Mouse (Mus musculus) forebrain, embryonic 14.5 days (tissue): Measurements from ENCODE around the gene Zfp449. TPM values are rescaled to one million over a fixed set of nuclear protein-coding genes. Genes with fewer than 3 reads are reported as not detected.

Experiments
- ATAC-seq: fragments of 200-750 bp; cut with Nextera tagmentation; 2 replicates; pipeline ENCODE4 v1.8.0; 2017; ENCODE audit warnings: mild to moderate bottlenecking, moderate library complexity
- DNase-seq: peaks from one replicate; pipeline ENCODE4 v3.0.0-alpha.2; 2015; ENCODE audit warnings: low spot score
- H3K27ac ChIP-seq: fragments of 300-500 bp; sonication (generic); 2 replicates; pipeline ENCODE4 v1.5.1; 2014; ENCODE audit warnings: low read depth, mild to moderate bottlenecking, control low read depth, low read length, moderate library complexity
- H3K27me3 ChIP-seq: fragments of 300-500 bp; sonication (generic); replicated peaks from 2 replicates; pipeline ENCODE4 v1.6.1; 2014; ENCODE audit warnings: low read length, control low read depth, mixed read lengths; ENCODE audit not compliant: control insufficient read depth, insufficient read depth
- H3K36me3 ChIP-seq: fragments of 300-500 bp; sonication (generic); 2 replicates; pipeline ENCODE4 v1.6.1; 2014; ENCODE audit warnings: low read length, control low read depth; ENCODE audit not compliant: control insufficient read depth, insufficient read depth
- H3K4me1 ChIP-seq: fragments of 300-500 bp; sonication (generic); 2 replicates; pipeline ENCODE4 v1.6.1; 2014; ENCODE audit warnings: antibody characterized with exemption, low read length, control low read depth; ENCODE audit not compliant: control insufficient read depth, insufficient read depth
- H3K4me2 ChIP-seq: fragments of 300-500 bp; sonication (generic); 2 replicates; pipeline ENCODE4 v1.6.1; 2014; ENCODE audit warnings: mild to moderate bottlenecking, control low read depth, low read length
- H3K4me3 ChIP-seq: fragments of 300-500 bp; sonication (generic); 2 replicates; pipeline ENCODE4 v1.5.1; 2014; ENCODE audit warnings: low read depth, low read length, control low read depth
- H3K9ac ChIP-seq: fragments of 300-500 bp; sonication (generic); 2 replicates; pipeline ENCODE4 v1.6.1; 2014; ENCODE audit warnings: mild to moderate bottlenecking, low read length, control low read depth, moderate library complexity
- H3K9me3 ChIP-seq: fragments of 300-500 bp; sonication (generic); replicated peaks from 2 replicates; pipeline ENCODE4 v1.6.1; 2016; ENCODE audit warnings: low read length, control low read depth, mixed read lengths; ENCODE audit not compliant: control insufficient read depth
- WGBS: fragments of 180-500 bp; shearing (Covaris S2); extraction: QIAGEN DNeasy Blood & Tissue Kit; methylation state at CpG from one replicate; pipeline ENCODE4 v1.1.7; 2014; 5-methylcytosine and 5-hydroxymethylcytosine counted together
- polyA plus RNA-seq: library from polyadenylated mRNA; unstranded; fragments of >200 nt; fragmentation: Nextera tagmentation; extraction: Ambion mirVana; gene quantifications from 2 replicates; pipeline ENCODE4 v1.2.1, GENCODE M21; 2014

The Zfp449 gene
- polyA plus RNA-seq, result 3.6 and 5.5 TPM in 2 replicates

- no peaks in the 10 kb centered on the region for H3K4me1 ChIP-seq
Measured at GRCm38 (mm10) chrX:56346176-56346931, at the start of gene Zfp449. TSS of gene Zfp449 (plus strand) at chrX:56346400.

GRCm38 (mm10) chrX:56307597-56307996 lies 38.6 kb upstream of the Zfp449 start:
- Histone ChIP-seq H3K4me3 (no peak overlapping the region), H3K9me3 (no peaks in the 10 kb centered on the region), H3K27ac (no peak overlapping the region), H3K4me2 (no peak overlapping the region), H3K27me3 (no peaks in the 10 kb centered on the region), H3K4me1 (no peaks in the 10 kb centered on the region), H3K9ac (no peak overlapping the region), H3K36me3 (no peaks in the 10 kb centered on the region)
- DNase-seq (no peak), ATAC-seq (no peak)
- WGBS, result 76% methylated on average over 5 of the region's 5 CpGs

More at GRCm38 (mm10) chrX:56346176-56346931, at the start of gene Zfp449:
- Histone ChIP-seq H3K27me3 (no peaks in the 10 kb centered on the region), H3K9me3 (no peaks in the 10 kb centered on the region), H3K4me3 (peak within 1 kb of the TSS; percentile 46), H3K4me2 (peak within 1 kb of the TSS; percentile 46), H3K9ac (peak within 1 kb of the TSS; percentile 63), H3K36me3 (0 out of 2 replicates have a peak, but pooled peaks cover 4% of the 10 kb centered on the region), H3K27ac (no peak within 1 kb of the TSS)
- DNase-seq, result peak; percentile 95
- peak; percentile 99 for ATAC-seq
- 36% methylated on average over 33 of the region's 39 CpGs for WGBS

- no peaks in the 10 kb centered on the region for H3K9me3 ChIP-seq
- no peaks in the 10 kb centered on the region for H3K27me3 ChIP-seq
- H3K27ac ChIP-seq, result no peak overlapping the region
- no peak for DNase-seq
- no peak overlapping the region for H3K4me3 ChIP-seq
- H3K9ac ChIP-seq, result no peak overlapping the region
- H3K4me2 ChIP-seq, result no peak overlapping the region
- ATAC-seq, result no peak
- WGBS, result 62% methylated on average over 1 of the region's 1 CpGs
- no peaks in the 10 kb centered on the region for H3K36me3 ChIP-seq
- H3K4me1 ChIP-seq, result no peaks in the 10 kb centered on the region
Measured at GRCm38 (mm10) chrX:56312813-56313212, 33.4 kb upstream of the Zfp449 start.

- Histone ChIP-seq H3K9ac (no peak overlapping the region), H3K9me3 (no peaks in the 10 kb centered on the region), H3K4me2 (no peak overlapping the region), H3K27ac (no peak overlapping the region), H3K27me3 (no peaks in the 10 kb centered on the region), H3K4me3 (no peak overlapping the region), H3K36me3 (no peaks in the 10 kb centered on the region), H3K4me1 (no peaks in the 10 kb centered on the region)
- ATAC-seq (no peak), DNase-seq (no peak)
- 83% methylated on average over 5 of the region's 5 CpGs for WGBS
Measured at GRCm38 (mm10) chrX:56322096-56322495, 24.1 kb upstream of the Zfp449 start.

GRCm38 (mm10) chrX:56322731-56323130 lies 23.5 kb upstream of the Zfp449 start:
- no peak overlapping the region for H3K4me2 ChIP-seq
- H3K9me3 ChIP-seq, result no peaks in the 10 kb centered on the region
- no peak for ATAC-seq
- no peak overlapping the region for H3K9ac ChIP-seq
- H3K27me3 ChIP-seq, result no peaks in the 10 kb centered on the region
- H3K27ac ChIP-seq, result no peak overlapping the region
- H3K36me3 ChIP-seq, result no peaks in the 10 kb centered on the region
- DNase-seq, result no peak
- WGBS, result 80% methylated on average over 2 of the region's 2 CpGs
- no peak overlapping the region for H3K4me3 ChIP-seq
- H3K4me1 ChIP-seq, result no peaks in the 10 kb centered on the region

GRCm38 (mm10) chrX:56332046-56332445 lies 14.2 kb upstream of the Zfp449 start:
- Histone ChIP-seq H3K4me1 (no peaks in the 10 kb centered on the region), H3K4me3 (no peak overlapping the region), H3K36me3 (no peaks in the 10 kb centered on the region), H3K4me2 (no peak overlapping the region), H3K9me3 (no peaks in the 10 kb centered on the region), H3K9ac (no peak overlapping the region), H3K27me3 (no peaks in the 10 kb centered on the region), H3K27ac (no peak overlapping the region)
- ATAC-seq (no peak), DNase-seq (no peak)
- 76% methylated on average over 3 of the region's 3 CpGs for WGBS

- ATAC-seq (no peak), DNase-seq (peak; percentile 49)
- H3K4me1 ChIP-seq, result no peaks in the 10 kb centered on the region
- H3K27ac ChIP-seq, result no peak overlapping the region
- no peaks in the 10 kb centered on the region for H3K9me3 ChIP-seq
- H3K27me3 ChIP-seq, result no peaks in the 10 kb centered on the region
- no peaks in the 10 kb centered on the region for H3K36me3 ChIP-seq
- H3K4me2 ChIP-seq, result no peak overlapping the region
- H3K4me3 ChIP-seq, result no peak overlapping the region
- no peak overlapping the region for H3K9ac ChIP-seq
Measured at GRCm38 (mm10) chrX:56340305-56340704, 5.9 kb upstream of the Zfp449 start.

- Histone ChIP-seq H3K27me3 (no peaks in the 10 kb centered on the region), H3K9ac (no peak overlapping the region), H3K27ac (no peak overlapping the region), H3K36me3 (no peaks in the 10 kb centered on the region), H3K4me3 (no peak overlapping the region), H3K4me2 (no peak overlapping the region), H3K9me3 (no peaks in the 10 kb centered on the region), H3K4me1 (no peaks in the 10 kb centered on the region)
- no peak for DNase-seq
- WGBS, result 87% methylated on average over 3 of the region's 3 CpGs
- ATAC-seq, result no peak
Measured at GRCm38 (mm10) chrX:56342921-56343320, 3.3 kb upstream of the Zfp449 start.

- WGBS, result 53% methylated on average over 8 of the region's 8 CpGs
Measured at GRCm38 (mm10) chrX:56346932-56347253, 693 bp downstream of the Zfp449 start.

More at GRCm38 (mm10) chrX:56346932-56347253, 693 bp downstream of the Zfp449 start:
- Histone ChIP-seq H3K4me2 (peak overlapping the region; percentile 46), H3K9me3 (no peaks in the 10 kb centered on the region), H3K9ac (peak overlapping the region; percentile 63), H3K36me3 (0 out of 2 replicates have a peak, but pooled peaks cover 4% of the 10 kb centered on the region), H3K27me3 (no peaks in the 10 kb centered on the region), H3K4me3 (peak overlapping the region; percentile 46), H3K4me1 (no peaks in the 10 kb centered on the region), H3K27ac (no peak overlapping the region)
- ATAC-seq (peak; percentile 49; the same call in 1 of the 2 replicates), DNase-seq (peak; percentile 57)
